Mouse (Mus musculus) layer of hippocampus, postnatal 36 days (tissue): Measurements from ENCODE around the gene Fkbp10. TPM values are rescaled to one million over a fixed set of nuclear protein-coding genes. Genes with fewer than 3 reads are reported as not detected.

Source experiments
- DNase-seq, 2 experiments: peaks; one replicate each; pipeline ENCODE4 v3.0.0; 2022
- total RNA-seq, 2 experiments: library from RNA; stranded (reverse); gene quantifications; 2 replicates each; pipeline ENCODE4 v1.2.3; 2021

Fkbp10 gene
- 1 to 10 TPM; 4.4 to 5.0 TPM for total RNA-seq

- DNase-seq = no peak
Observed at GRCm38 (mm10) chr11:100414914-100415822, at the start of gene Fkbp10. TSS of gene Fkbp10 (plus strand) at chr11:100415697.

GRCm38 (mm10) chr11:100369145-100369544 is 46.4 kb upstream of the Fkbp10 start:
- DNase-seq = no peak

- DNase-seq = no peak
Observed at GRCm38 (mm10) chr11:100369822-100370221, 45.7 kb upstream of the Fkbp10 start.

GRCm38 (mm10) chr11:100371981-100372558 is 43.4 kb upstream of the Fkbp10 start:
- no peak for DNase-seq

- no peak for DNase-seq
Observed at GRCm38 (mm10) chr11:100375127-100375526, 40.4 kb upstream of the Fkbp10 start.

- no peak for DNase-seq
Observed at GRCm38 (mm10) chr11:100376005-100376404, 39.5 kb upstream of the Fkbp10 start.

GRCm38 (mm10) chr11:100376746-100377389 is 38.6 kb upstream of the Fkbp10 start:
- no peak for DNase-seq

- DNase-seq = no peak
Observed at GRCm38 (mm10) chr11:100377989-100378388, 37.5 kb upstream of the Fkbp10 start.

- DNase-seq = no peak
Observed at GRCm38 (mm10) chr11:100378446-100378845, 37.1 kb upstream of the Fkbp10 start.

- no peak for DNase-seq
Observed at GRCm38 (mm10) chr11:100379311-100379710, 36.2 kb upstream of the Fkbp10 start.

GRCm38 (mm10) chr11:100382682-100383081 is 32.8 kb upstream of the Fkbp10 start:
- no peak for DNase-seq

GRCm38 (mm10) chr11:100385016-100385415 is 30.5 kb upstream of the Fkbp10 start:
- DNase-seq = no peak

- no peak for DNase-seq
Observed at GRCm38 (mm10) chr11:100386586-100386985, 28.9 kb upstream of the Fkbp10 start.

GRCm38 (mm10) chr11:100387111-100387510 is 28.4 kb upstream of the Fkbp10 start:
- no peak for DNase-seq

GRCm38 (mm10) chr11:100387589-100388375 is 27.7 kb upstream of the Fkbp10 start:
- DNase-seq = no peak

- no peak for DNase-seq
Observed at GRCm38 (mm10) chr11:100388588-100388987, 26.9 kb upstream of the Fkbp10 start.

GRCm38 (mm10) chr11:100389931-100390445 is 25.5 kb upstream of the Fkbp10 start:
- DNase-seq = no peak

GRCm38 (mm10) chr11:100391081-100391883 is 24.2 kb upstream of the Fkbp10 start:
- DNase-seq = no peak

GRCm38 (mm10) chr11:100391884-100392345 is 23.6 kb upstream of the Fkbp10 start:
- DNase-seq = no peak

- no peak for DNase-seq
Observed at GRCm38 (mm10) chr11:100392958-100393357, 22.5 kb upstream of the Fkbp10 start.

GRCm38 (mm10) chr11:100393733-100394132 is 21.8 kb upstream of the Fkbp10 start:
- DNase-seq = no peak
